In genomic region chr9:76695547-76695946, GRCm38 (mm10) we compare ENCODE assay signal across 14 mouse cellular contexts.
DNase-seq lines count a peak whose midpoint lies in the region; ATAC-seq and TF ChIP-seq lines count a peak whose summit lies in the region.
"Had no signal": no experiment of that assay in that cellular context is flagged by ENCODE, and none has a peak within 500 bp of the region (broad histone marks: within the 10 kb centered on the region; RNA-seq: fewer than 3 reads in every experiment).

No protein-coding gene starts in this region.

- no peak overlapping the region for H3K9ac ChIP-seq in kidney, embryonic 15.5 days
- H3K9ac ChIP-seq in ES-Bruce4 (ENCODE audit: low read depth, poor library complexity, severe bottlenecking), result no peak overlapping the region
- H3K9ac ChIP-seq: heart, embryonic 15.5 days; hindbrain, embryonic 13.5 days had no signal

- H3K4me3 ChIP-seq in kidney, embryonic 15.5 days (replicated peaks), result no peak overlapping the region
- H3K4me3 ChIP-seq in ES-Bruce4 (ENCODE audit: low read depth, low read length), result no peak overlapping the region
- H3K4me3 ChIP-seq: forebrain, embryonic 10.5 days; heart, embryonic 15.5 days; hindbrain, embryonic 13.5 days had no signal

- ATAC-seq in kidney, embryonic 15.5 days (replicated peaks; ENCODE audit: low FRiP score), result no peak

- intact Hi-C loops in heart, postnatal 36 days (cut with DNase I), result no loop called here

- H3K27me3 ChIP-seq in kidney, embryonic 15.5 days, result no peaks in the 10 kb centered on the region
- no peaks in the 10 kb centered on the region for H3K27me3 ChIP-seq in ES-Bruce4 (ENCODE audit: control insufficient read depth, insufficient read depth, low read length, poor library complexity, severe bottlenecking)
- H3K27me3 ChIP-seq: heart, embryonic 15.5 days; hindbrain, embryonic 13.5 days had no signal

- TF ChIP-seq POLR2A in ES-Bruce4 (IDR thresholded peaks at IDR 0.05; ENCODE audit: insufficient read depth, low read length), result no peak

- DNase-seq in kidney, adult 11 months, result peak; percentile 30
- peak; percentile 7 for DNase-seq in forelimb bud, embryonic 11.5 days (ENCODE audit: low read depth, low spot score)
- DNase-seq in lung, postnatal 14 days, result peak; percentile 17
- DNase-seq in heart, postnatal 36 days, result no peak
- no peak for DNase-seq in Muller cell, postnatal 12 days (ENCODE audit: inconsistent ontology term)
- DNase-seq: layer of hippocampus, postnatal 36 days; right cerebral cortex, postnatal 14 days had no signal

- H3K27ac ChIP-seq in kidney, embryonic 15.5 days, result no peak overlapping the region
- peak overlapping the region; percentile 56 for H3K27ac ChIP-seq in ES-Bruce4 (ENCODE audit: insufficient read depth, low read length)
- H3K27ac ChIP-seq: forebrain, embryonic 10.5 days; heart, embryonic 15.5 days; hindbrain, embryonic 13.5 days had no signal

- no peaks in the 10 kb centered on the region for H3K36me3 ChIP-seq in kidney, embryonic 15.5 days
- no peaks in the 10 kb centered on the region for H3K36me3 ChIP-seq in ES-Bruce4 (ENCODE audit: control insufficient read depth, insufficient read depth, low read length, poor library complexity, severe bottlenecking)
- H3K36me3 ChIP-seq: forebrain, embryonic 10.5 days; G1E; heart, embryonic 15.5 days; hindbrain, embryonic 13.5 days had no signal

- H3K9me3 ChIP-seq in kidney, embryonic 15.5 days (replicated peaks), result no peaks in the 10 kb centered on the region
- H3K9me3 ChIP-seq in ES-Bruce4 (replicated peaks; ENCODE audit: control insufficient read depth, insufficient read depth, low read length, poor library complexity, severe bottlenecking), result no peaks in the 10 kb centered on the region
- H3K9me3 ChIP-seq: forebrain, embryonic 10.5 days; G1E; heart, embryonic 15.5 days; hindbrain, embryonic 13.5 days had no signal

- no peaks in the 10 kb centered on the region for H3K4me1 ChIP-seq in kidney, embryonic 15.5 days
- no peaks in the 10 kb centered on the region for H3K4me1 ChIP-seq in ES-Bruce4 (ENCODE audit: control insufficient read depth, insufficient read depth, low read length)
- H3K4me1 ChIP-seq: forebrain, embryonic 10.5 days; heart, embryonic 15.5 days; hindbrain, embryonic 13.5 days had no signal

- TF ChIP-seq CTCF in ES-Bruce4 (IDR thresholded peaks at IDR 0.05; ENCODE audit: low read depth, low read length), result no peak

- 66% methylated on average over 4 of the region's 4 CpGs for WGBS in kidney, embryonic 15.5 days

- no peak for TF ChIP-seq EP300 in ES-Bruce4 (IDR thresholded peaks at IDR 0.05; ENCODE audit: insufficient read depth, low read depth, low read length)

- no peak overlapping the region for H3K4me2 ChIP-seq in kidney, embryonic 15.5 days
- H3K4me2 ChIP-seq: heart, embryonic 15.5 days; hindbrain, embryonic 13.5 days; midbrain, embryonic 11.5 days had no signal

Comparison
In these comparisons a context has a peak if more than half of its experiments do, and no peak if none do; other contexts are left out.
1. DNase-seq: peak in kidney, adult 11 months (single experiment), forelimb bud, embryonic 11.5 days (single experiment) and lung, postnatal 14 days (single experiment); none in heart, postnatal 36 days (0 of 2) and Muller cell, postnatal 12 days (single experiment).